Mouse (Mus musculus): ENCODE results near the gene Ell3. TPM values are rescaled to one million over a fixed set of nuclear protein-coding genes. Genes with fewer than 3 reads are reported as not detected.

The Ell3 gene
- polyA plus RNA-seq, 1 experiment from 2014 or later: 2.1 TPM

- 73% methylated on average over 5 of the region's 5 CpGs for WGBS
- Histone ChIP-seq H3K4me3 (ENCODE audit: low read depth, low read length) (no peak overlapping the region), H3K9ac (replicated peaks; ENCODE audit: low read depth) (no peak overlapping the region), H3K9me3 (ENCODE audit: low read length) (no peaks in the 10 kb centered on the region), H3K27ac (ENCODE audit: low read length) (no peak overlapping the region), H3K27me3 (replicated peaks; ENCODE audit: insufficient read depth, low read length) (no peaks in the 10 kb centered on the region), H3K4me2 (replicated peaks; ENCODE audit: low read depth, low read length) (no peak overlapping the region), H3K36me3 (ENCODE audit: insufficient read depth, low read length) (no peaks in the 10 kb centered on the region; the same call in 1 of the 2 replicates), H3K4me1 (ENCODE audit: insufficient read depth, low read depth, low read length) (peaks cover 6% of the 10 kb centered on the region; the same call in 1 of the 2 replicates)
- ATAC-seq: no peak
- no peak for DNase-seq (ENCODE audit: low spot score)
- TF ChIP-seq EP300 (IDR thresholded peaks at IDR 0.05) (no peak), CTCF (IDR thresholded peaks at IDR 0.05) (no peak)
These were observed 11.5 kb upstream of the Ell3 start for GRCm38 (mm10) chr2:121455534-121455933.

- ATAC-seq (no peak), DNase-seq (ENCODE audit: low spot score) (no peak)
- no peak overlapping the region for H3K4me2 ChIP-seq (replicated peaks; ENCODE audit: low read depth, low read length)
- WGBS: 83% methylated on average over 6 of the region's 6 CpGs
- H3K36me3 ChIP-seq (ENCODE audit: insufficient read depth, low read length): no peaks in the 10 kb centered on the region; the same call in 1 of the 2 replicates
- H3K4me3 ChIP-seq (ENCODE audit: low read depth, low read length): no peak overlapping the region
- H3K4me1 ChIP-seq (ENCODE audit: insufficient read depth, low read depth, low read length): peaks cover 9% of the 10 kb centered on the region; the same call in 1 of the 2 replicates
- no peak for TF ChIP-seq EP300 (IDR thresholded peaks at IDR 0.05)
- no peak for TF ChIP-seq CTCF (IDR thresholded peaks at IDR 0.05)
- no peak overlapping the region for H3K9ac ChIP-seq (replicated peaks; ENCODE audit: low read depth)
- H3K27ac ChIP-seq (ENCODE audit: low read length): no peak overlapping the region
- no peaks in the 10 kb centered on the region for H3K27me3 ChIP-seq (replicated peaks; ENCODE audit: insufficient read depth, low read length)
- H3K9me3 ChIP-seq (ENCODE audit: low read length): no peaks in the 10 kb centered on the region
These were observed 9.8 kb upstream of the Ell3 start for GRCm38 (mm10) chr2:121453917-121454316.

- DNase-seq (ENCODE audit: low spot score) (no peak), ATAC-seq (no peak)
- WGBS: 46% methylated on average over 4 of the region's 4 CpGs
- H3K9me3 ChIP-seq (ENCODE audit: low read length): no peaks in the 10 kb centered on the region
- no peak within 1 kb of the TSS for H3K27ac ChIP-seq (ENCODE audit: low read length)
- peaks cover 9% of the 10 kb centered on the region; the same call in 1 of the 2 replicates for H3K4me1 ChIP-seq (ENCODE audit: insufficient read depth, low read depth, low read length)
- no peaks in the 10 kb centered on the region for H3K27me3 ChIP-seq (replicated peaks; ENCODE audit: insufficient read depth, low read length)
- TF ChIP-seq EP300 (IDR thresholded peaks at IDR 0.05) (no peak), CTCF (IDR thresholded peaks at IDR 0.05) (no peak)
- no peak within 1 kb of the TSS for H3K4me2 ChIP-seq (replicated peaks; ENCODE audit: low read depth, low read length)
- no peak within 1 kb of the TSS for H3K9ac ChIP-seq (replicated peaks; ENCODE audit: low read depth)
- H3K36me3 ChIP-seq (ENCODE audit: insufficient read depth, low read length): no peaks in the 10 kb centered on the region; the same call in 1 of the 2 replicates
- H3K4me3 ChIP-seq (ENCODE audit: low read depth, low read length): no peak within 1 kb of the TSS
These were observed 8.9 kb upstream of the Ell3 start, which contains the start of gene Hypk for GRCm38 (mm10) chr2:121452990-121453389. Gene Hypk (plus strand): TSS chr2:121453290.

GRCm38 (mm10) chr2:121452361-121452760 is 8.3 kb upstream of the Ell3 start:
- TF ChIP-seq CTCF (IDR thresholded peaks at IDR 0.05) (no peak), EP300 (IDR thresholded peaks at IDR 0.05) (no peak)
- ATAC-seq (no peak), DNase-seq (ENCODE audit: low spot score) (no peak)
- Histone ChIP-seq H3K4me1 (ENCODE audit: insufficient read depth, low read depth, low read length) (peaks cover 6% of the 10 kb centered on the region; the same call in 1 of the 2 replicates), H3K4me3 (ENCODE audit: low read depth, low read length) (no peak overlapping the region), H3K27me3 (replicated peaks; ENCODE audit: insufficient read depth, low read length) (no peaks in the 10 kb centered on the region), H3K36me3 (ENCODE audit: insufficient read depth, low read length) (no peaks in the 10 kb centered on the region; the same call in 1 of the 2 replicates), H3K4me2 (replicated peaks; ENCODE audit: low read depth, low read length) (no peak overlapping the region), H3K9me3 (ENCODE audit: low read length) (no peaks in the 10 kb centered on the region), H3K9ac (replicated peaks; ENCODE audit: low read depth) (no peak overlapping the region), H3K27ac (ENCODE audit: low read length) (no peak overlapping the region)
- 65% methylated on average over 4 of the region's 4 CpGs for WGBS

DNA sequence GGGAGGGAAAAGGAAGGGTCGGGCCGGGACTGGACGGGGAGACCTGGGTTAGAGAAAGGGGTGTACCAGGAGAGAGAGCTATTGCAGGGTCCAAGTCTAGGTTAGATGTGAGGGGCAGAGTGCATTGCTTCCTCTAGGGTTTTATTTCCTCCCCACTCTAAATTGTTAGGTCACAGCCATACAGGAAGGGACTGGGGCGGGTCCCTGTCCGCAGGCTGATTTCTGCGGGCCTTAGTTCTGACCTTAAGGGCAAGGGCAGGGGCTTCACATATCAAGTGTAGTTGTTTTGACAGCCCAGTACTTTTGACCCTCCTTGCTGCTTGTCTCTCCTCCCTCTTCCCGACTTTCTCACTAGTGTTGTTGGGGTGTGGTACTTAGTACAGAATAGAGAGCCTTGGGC is 6.0 kb upstream of the Ell3 start:
- 0 out of 2 replicates have a peak, but pooled peaks cover 2% of the 10 kb centered on the region for H3K4me1 ChIP-seq (ENCODE audit: insufficient read depth, low read depth, low read length)
- TF ChIP-seq CTCF (IDR thresholded peaks at IDR 0.05): peak; percentile 22
- TF ChIP-seq EP300 (IDR thresholded peaks at IDR 0.05): no peak
- H3K4me2 ChIP-seq (replicated peaks; ENCODE audit: low read depth, low read length): peak overlapping the region; percentile 73
- H3K9me3 ChIP-seq (ENCODE audit: low read length): no peaks in the 10 kb centered on the region
- 0% methylated on average over 7 of the region's 7 CpGs for WGBS
- peak overlapping the region; percentile 98 for H3K9ac ChIP-seq (replicated peaks; ENCODE audit: low read depth)
- H3K36me3 ChIP-seq (ENCODE audit: insufficient read depth, low read length): no peaks in the 10 kb centered on the region; the same call in 1 of the 2 replicates
- no peak; the same call in 1 of the 2 replicates for ATAC-seq
- peak overlapping the region; percentile 99 for H3K4me3 ChIP-seq (ENCODE audit: low read depth, low read length)
- H3K27me3 ChIP-seq (replicated peaks; ENCODE audit: insufficient read depth, low read length): no peaks in the 10 kb centered on the region
- DNase-seq (ENCODE audit: low spot score): peak; percentile 75
- H3K27ac ChIP-seq (ENCODE audit: low read length): peak overlapping the region; percentile 98

GRCm38 (mm10) chr2:121449545-121450011 is 5.5 kb upstream of the Ell3 start:
- peak overlapping the region; percentile 98 for H3K9ac ChIP-seq (replicated peaks; ENCODE audit: low read depth)
- H3K4me3 ChIP-seq (ENCODE audit: low read depth, low read length): peak overlapping the region; percentile 99
- no peaks in the 10 kb centered on the region; the same call in 1 of the 2 replicates for H3K36me3 ChIP-seq (ENCODE audit: insufficient read depth, low read length)
- 2% methylated on average over 39 of the region's 54 CpGs for WGBS
- H3K4me1 ChIP-seq (ENCODE audit: insufficient read depth, low read depth, low read length): 0 out of 2 replicates have a peak, but pooled peaks cover 2% of the 10 kb centered on the region
- no peaks in the 10 kb centered on the region for H3K9me3 ChIP-seq (ENCODE audit: low read length)
- TF ChIP-seq EP300 (IDR thresholded peaks at IDR 0.05) (no peak), CTCF (IDR thresholded peaks at IDR 0.05) (no peak)
- H3K4me2 ChIP-seq (replicated peaks; ENCODE audit: low read depth, low read length): peak overlapping the region; percentile 73
- H3K27me3 ChIP-seq (replicated peaks; ENCODE audit: insufficient read depth, low read length): no peaks in the 10 kb centered on the region
- DNase-seq (ENCODE audit: low spot score) (no peak), ATAC-seq (peak; percentile 10)
- H3K27ac ChIP-seq (ENCODE audit: low read length): peak overlapping the region; percentile 98
